ENCODE assay signal across 13 mouse cellular contexts in the genomic region with DNA sequence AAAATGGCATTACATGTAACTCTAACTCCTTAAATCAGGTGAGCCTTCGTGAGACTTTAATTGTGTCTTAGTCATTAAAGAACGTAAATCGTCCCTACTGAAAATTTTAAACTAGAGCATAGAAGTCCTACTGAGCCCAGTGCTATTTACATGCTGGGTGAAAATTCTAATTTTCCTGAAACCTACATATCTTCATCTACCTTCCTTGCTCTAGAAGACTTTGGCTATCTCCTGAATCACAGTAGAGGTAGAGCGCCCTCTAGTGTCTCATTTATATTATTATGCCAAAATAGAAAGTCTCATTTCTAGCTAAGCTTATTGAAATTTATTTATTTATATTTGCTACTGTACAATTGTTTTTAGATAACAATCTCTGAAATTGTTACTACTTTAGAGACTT. TPM values are rescaled to one million over a fixed set of nuclear protein-coding genes. Genes with fewer than 3 reads are reported as not detected.
DNase-seq lines count a peak whose midpoint lies in the region; ATAC-seq and TF ChIP-seq lines count a peak whose summit lies in the region.
"Had no signal": no experiment of that assay in that cellular context is flagged by ENCODE, and none has a peak within 500 bp of the region (broad histone marks: within the 10 kb centered on the region; RNA-seq: fewer than 3 reads in every experiment).

No protein-coding gene starts in this region.

- H3K4me2 ChIP-seq in heart, postnatal 0 days (ENCODE audit: low read depth, low read length), result no peak overlapping the region
- no peak overlapping the region for H3K4me2 ChIP-seq in midbrain, embryonic 12.5 days (replicated peaks)
- H3K4me2 ChIP-seq in midbrain, embryonic 13.5 days (replicated peaks), result no peak overlapping the region
- H3K4me2 ChIP-seq: forebrain, embryonic 15.5 days had no signal

- no peak for ATAC-seq in heart, postnatal 0 days (ENCODE audit: insufficient read depth, low read depth)
- ATAC-seq in midbrain, embryonic 12.5 days (ENCODE audit: low FRiP score, low read depth), result 0 out of 2 replicates have a peak, but pooled peaks have one; percentile 19
- ATAC-seq in midbrain, embryonic 13.5 days, result no peak
- ATAC-seq: forebrain, embryonic 15.5 days had no signal

- TF ChIP-seq EP300 in heart, postnatal 0 days (IDR thresholded peaks at IDR 0.05; ENCODE audit: low read depth), result no peak

- no peak overlapping the region for H3K27ac ChIP-seq in heart, postnatal 0 days (ENCODE audit: low read depth)
- H3K27ac ChIP-seq in midbrain, embryonic 12.5 days (replicated peaks), result no peak overlapping the region
- no peak overlapping the region for H3K27ac ChIP-seq in midbrain, embryonic 13.5 days
- H3K27ac ChIP-seq: forebrain, embryonic 15.5 days; macrophage; stomach, embryonic 15.5 days had no signal

- no peaks in the 10 kb centered on the region; the same call in 1 of the 2 replicates for H3K27me3 ChIP-seq in heart, postnatal 0 days (ENCODE audit: control insufficient read depth, insufficient read depth, low read length)
- H3K27me3 ChIP-seq in midbrain, embryonic 12.5 days, result no peaks in the 10 kb centered on the region
- no peaks in the 10 kb centered on the region for H3K27me3 ChIP-seq in midbrain, embryonic 13.5 days
- no peaks in the 10 kb centered on the region for H3K27me3 ChIP-seq in splenic B cell, adult 2 months (ENCODE audit: control insufficient read depth, insufficient read depth, low read length, poor library complexity, severe bottlenecking)
- H3K27me3 ChIP-seq: forebrain, embryonic 15.5 days; stomach, embryonic 15.5 days had no signal

- H3K9ac ChIP-seq in heart, postnatal 0 days (replicated peaks; ENCODE audit: low read depth, low read length), result no peak overlapping the region
- no peak overlapping the region for H3K9ac ChIP-seq in midbrain, embryonic 12.5 days (replicated peaks)
- H3K9ac ChIP-seq in midbrain, embryonic 13.5 days (replicated peaks), result no peak overlapping the region
- H3K9ac ChIP-seq: forebrain, embryonic 15.5 days; stomach, embryonic 15.5 days had no signal

- H3K36me3 ChIP-seq in heart, postnatal 0 days (replicated peaks; ENCODE audit: control insufficient read depth, insufficient read depth, low read length), result no peaks in the 10 kb centered on the region
- no peaks in the 10 kb centered on the region for H3K36me3 ChIP-seq in midbrain, embryonic 12.5 days
- H3K36me3 ChIP-seq in midbrain, embryonic 13.5 days, result no peaks in the 10 kb centered on the region
- H3K36me3 ChIP-seq in splenic B cell, adult 2 months (ENCODE audit: control insufficient read depth, insufficient read depth, low read length, poor library complexity, severe bottlenecking), result no peaks in the 10 kb centered on the region
- H3K36me3 ChIP-seq: forebrain, embryonic 15.5 days; stomach, embryonic 15.5 days had no signal

- H3K4me3 ChIP-seq in heart, postnatal 0 days (ENCODE audit: low read depth, low read length), result no peak overlapping the region
- H3K4me3 ChIP-seq in midbrain, embryonic 12.5 days, result no peak overlapping the region
- no peak overlapping the region for H3K4me3 ChIP-seq in midbrain, embryonic 13.5 days (replicated peaks)
- H3K4me3 ChIP-seq: forebrain, embryonic 15.5 days; stomach, embryonic 15.5 days had no signal

- peaks cover 11% of the 10 kb centered on the region; the same call in 1 of the 2 replicates for H3K4me1 ChIP-seq in heart, postnatal 0 days (ENCODE audit: control insufficient read depth, insufficient read depth)
- H3K4me1 ChIP-seq in midbrain, embryonic 12.5 days, result 0 out of 2 replicates have a peak, but pooled peaks cover 2% of the 10 kb centered on the region
- H3K4me1 ChIP-seq in midbrain, embryonic 13.5 days (replicated peaks), result no peaks in the 10 kb centered on the region
- H3K4me1 ChIP-seq: forebrain, embryonic 15.5 days; stomach, embryonic 15.5 days had no signal

- WGBS in heart, postnatal 0 days, result 54% methylated on average over 4 of the region's 4 CpGs
- WGBS in midbrain, embryonic 12.5 days, result 53% methylated on average over 4 of the region's 4 CpGs
- 55% methylated on average over 4 of the region's 4 CpGs for WGBS in midbrain, embryonic 13.5 days

- DNase-seq in heart, postnatal 0 days (ENCODE audit: low spot score), result peak; percentile 74
- no peak for DNase-seq in heart, postnatal 36 days
- peak; percentile 23 for DNase-seq in c-Kit-positive CD71-positive TER-119-positive erythroid progenitor cells, embryonic 14.5 days (ENCODE audit: low spot score)
- peak; percentile 40 for DNase-seq in splenic B cell, adult 2 months (ENCODE audit: low read depth, low spot score)
- DNase-seq in left cerebral cortex, adult 8-10 months (ENCODE audit: low spot score in 2 of 2), result no peak
- no peak for DNase-seq in right cerebral cortex, postnatal 36 days (ENCODE audit: low spot score in 2 of 2)
- DNase-seq: adrenal gland, postnatal 14 days had no signal

- peak; percentile 62 for TF ChIP-seq CTCF in heart, postnatal 0 days (IDR thresholded peaks at IDR 0.05; ENCODE audit: low read depth)

- H3K9me3 ChIP-seq in heart, postnatal 0 days (replicated peaks; ENCODE audit: control insufficient read depth, low read length), result no peaks in the 10 kb centered on the region
- H3K9me3 ChIP-seq in midbrain, embryonic 12.5 days, result no peaks in the 10 kb centered on the region
- H3K9me3 ChIP-seq in midbrain, embryonic 13.5 days, result no peaks in the 10 kb centered on the region
- H3K9me3 ChIP-seq: forebrain, embryonic 15.5 days; stomach, embryonic 15.5 days had no signal

- intact Hi-C loops in heart, postnatal 36 days (cut with DNase I), result loop anchor here (5.0 to 10.0 kb wide), 2 partner anchors 223 to 756 kb away; no protein-coding TSS in a partner anchor

RNA-seq across cellular contexts. Expression of a gene that starts 24.2 kb away (rescaled TPM):
- total RNA-seq in heart, postnatal 0 days (2014; rRNA removed; ENCODE audit: low replicate concordance), result not detected in 2 replicates
- polyA plus RNA-seq in heart, postnatal 0 days (2015; fragmentation: Nextera tagmentation; extraction: Ambion mirVana), result not detected in 2 replicates
- total RNA-seq in heart, postnatal 36 days (2021), result not detected
- polyA plus RNA-seq in midbrain, embryonic 12.5 days (2016; fragmentation: Nextera tagmentation; extraction: Ambion mirVana), result not detected in 2 replicates
- polyA plus RNA-seq in midbrain, embryonic 13.5 days (2015; fragmentation: Nextera tagmentation; extraction: Ambion mirVana), result not detected in 2 replicates
- not detected for total RNA-seq in left cerebral cortex, adult 8-10 months (2022)
- total RNA-seq: adrenal gland, postnatal 14 days had no signal
- polyA plus RNA-seq: forebrain, embryonic 15.5 days; kidney, embryonic 14.5 days; macrophage had no signal

RNA-seq across cellular contexts. Expression of a gene that starts 47.2 kb away (rescaled TPM):
- total RNA-seq in heart, postnatal 0 days (2014; rRNA removed; ENCODE audit: low replicate concordance), result 36.4 and 45.2 TPM in 2 replicates
- 29.6 and 30.8 TPM in 2 replicates for polyA plus RNA-seq in heart, postnatal 0 days (2015; fragmentation: Nextera tagmentation; extraction: Ambion mirVana)
- 10 to 100 TPM; 35.0 to 36.4 TPM for total RNA-seq in heart, postnatal 36 days (2021)
- polyA plus RNA-seq in midbrain, embryonic 12.5 days (2016; fragmentation: Nextera tagmentation; extraction: Ambion mirVana), result 89.7 and 90.8 TPM in 2 replicates
- 65.0 and 68.5 TPM in 2 replicates for polyA plus RNA-seq in midbrain, embryonic 13.5 days (2015; fragmentation: Nextera tagmentation; extraction: Ambion mirVana)
- 10 to 100 TPM; 67.8 to 74.4 (median 72.1) TPM for total RNA-seq in left cerebral cortex, adult 8-10 months (2022)

Comparison
In these comparisons a context has a peak if more than half of its experiments do, and no peak if none do; other contexts are left out.
1. DNase-seq: peak in heart, postnatal 0 days (single experiment), c-Kit-positive CD71-positive TER-119-positive erythroid progenitor cells, embryonic 14.5 days (single experiment) and splenic B cell, adult 2 months (single experiment); none in heart, postnatal 36 days (0 of 2), left cerebral cortex, adult 8-10 months (0 of 2) and right cerebral cortex, postnatal 36 days (0 of 2).